Mouse (Mus musculus): ENCODE results near the gene Smyd1.
A peak's percentile ranks its signal among the peaks of the same experiment; 100 is the strongest.

DNA sequence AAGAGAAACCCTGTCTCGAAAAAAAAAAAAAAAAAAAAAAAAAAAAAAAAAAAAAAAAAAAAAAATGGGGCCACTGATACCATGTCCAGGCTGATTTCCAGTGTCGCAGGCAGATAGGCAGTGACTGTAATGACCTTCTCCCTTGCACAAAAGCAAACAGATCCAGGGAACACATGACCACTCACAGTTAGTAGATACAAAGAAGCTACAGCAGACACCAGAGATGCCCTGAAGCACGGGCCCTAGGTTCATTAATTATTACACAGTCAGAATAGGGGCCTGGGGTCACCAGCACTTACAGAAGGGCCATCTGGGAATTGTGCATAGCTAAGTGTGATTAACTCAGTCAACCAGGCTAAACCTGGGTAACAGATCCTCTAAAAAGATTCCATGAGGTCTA lies 86.1 kb downstream of the Smyd1 start:
- TF ChIP-seq TAL1 (IDR thresholded peaks at IDR 0.05; ENCODE audit: low read length), result 0 out of 3 replicates have a peak, but pooled peaks have one; percentile 19
- no peak for TF ChIP-seq GATA1 (IDR thresholded peaks at IDR 0.05; ENCODE audit: low read length)
